Mouse (Mus musculus) liver, embryonic 12.5 days (tissue): Measurements from ENCODE around the gene Clcnkb. TPM values are rescaled to one million over a fixed set of nuclear protein-coding genes. Genes with fewer than 3 reads are reported as not detected.

Source experiments
- ATAC-seq: fragments of 200-750 bp; cut with Nextera tagmentation; 2 replicates; pipeline ENCODE4 v1.8.0; 2017; ENCODE audit warnings: moderate number of reproducible peaks, mild to moderate bottlenecking, moderate library complexity
- H3K27ac ChIP-seq: fragments of 300-500 bp; sonication (generic); 2 replicates; pipeline ENCODE4 v1.5.1; 2016; ENCODE audit warnings: mild to moderate bottlenecking
- H3K27me3 ChIP-seq: fragments of 300-500 bp; sonication (generic); replicated peaks from 2 replicates; pipeline ENCODE4 v1.6.1; 2016; ENCODE audit warnings: mild to moderate bottlenecking, moderate library complexity
- H3K36me3 ChIP-seq: fragments of 300-500 bp; sonication (generic); 2 replicates; pipeline ENCODE4 v1.6.1; 2016; ENCODE audit warnings: mild to moderate bottlenecking, moderate library complexity
- H3K4me1 ChIP-seq: fragments of 300-500 bp; sonication (generic); 2 replicates; pipeline ENCODE4 v1.6.1; 2016
- H3K4me2 ChIP-seq: fragments of 300-500 bp; sonication (generic); 2 replicates; pipeline ENCODE4 v1.6.1; 2016; ENCODE audit warnings: mild to moderate bottlenecking, moderate library complexity
- H3K4me3 ChIP-seq: fragments of 300-500 bp; sonication (generic); 2 replicates; pipeline ENCODE4 v1.5.1; 2016; ENCODE audit warnings: mild to moderate bottlenecking, moderate library complexity
- H3K9ac ChIP-seq: fragments of 300-500 bp; sonication (generic); 2 replicates; pipeline ENCODE4 v1.6.1; 2016; ENCODE audit warnings: mild to moderate bottlenecking, moderate library complexity
- H3K9me3 ChIP-seq: fragments of 300-500 bp; sonication (generic); replicated peaks from 2 replicates; pipeline ENCODE4 v1.6.1; 2016; ENCODE audit warnings: mild to moderate bottlenecking, moderate library complexity
- WGBS: fragments of 180-500 bp; shearing (Covaris S2); methylation state at CpG from one replicate; pipeline ENCODE4 v1.1.7; 2016; ENCODE audit not compliant: insufficient replicate concordance; 5-methylcytosine and 5-hydroxymethylcytosine counted together
- polyA plus RNA-seq: library from polyadenylated mRNA; unstranded; fragments of >200 nt; fragmentation: Nextera tagmentation; extraction: Ambion mirVana; gene quantifications from 2 replicates; pipeline ENCODE4 v1.2.1, GENCODE M21; 2016

Gene Clcnkb
- polyA plus RNA-seq, 1 experiment from 2014 or later: not detected

DNA sequence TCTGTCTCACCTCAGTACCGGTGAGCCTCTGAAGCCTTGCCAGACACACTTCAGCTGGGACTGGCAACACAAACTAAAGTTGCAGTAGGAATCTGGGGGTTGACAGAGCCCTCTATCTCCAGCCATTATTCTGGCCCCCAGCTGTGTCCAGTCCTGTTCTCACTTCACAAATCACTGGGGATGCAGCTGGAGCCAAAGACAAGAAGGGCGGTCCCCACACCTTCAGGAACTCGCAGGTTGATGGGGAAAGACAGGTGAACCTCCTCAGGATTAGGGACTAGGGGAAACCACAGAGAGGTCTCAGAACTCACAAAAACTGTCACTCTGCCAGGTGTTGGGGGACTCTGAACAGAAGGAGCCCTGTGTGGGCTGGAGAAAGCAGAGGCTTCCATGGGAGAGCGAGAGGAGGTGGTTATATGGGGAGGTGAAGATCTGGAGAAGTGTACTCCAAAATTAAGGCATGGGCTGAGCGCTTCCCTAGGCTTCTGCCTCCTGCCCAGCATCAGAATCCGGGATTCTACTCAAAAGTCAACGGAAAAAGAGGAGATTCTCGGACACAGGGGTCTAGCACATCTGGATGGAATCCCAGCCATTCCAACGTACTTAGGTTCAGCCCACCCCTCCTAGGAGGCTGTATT is 4.5 kb upstream of the Clcnkb start, which contains the start of gene Hspb7:
Hspb7 (plus strand) TSS at position 588 of the 638 bp plus-strand sequence.
- no peaks in the 10 kb centered on the region for H3K9me3 ChIP-seq
- H3K4me2 ChIP-seq: no peak within 1 kb of the TSS
- H3K4me1 ChIP-seq: peaks cover 17% of the 10 kb centered on the region
- no peak within 1 kb of the TSS for H3K27ac ChIP-seq
- H3K9ac ChIP-seq: no peak within 1 kb of the TSS
- H3K27me3 ChIP-seq: peaks cover 60% of the 10 kb centered on the region
- WGBS: 49% methylated on average over 9 of the region's 9 CpGs
- no peak within 1 kb of the TSS for H3K4me3 ChIP-seq
- no peak for ATAC-seq
- H3K36me3 ChIP-seq: no peaks in the 10 kb centered on the region

- Histone ChIP-seq H3K4me1 (peaks cover 17% of the 10 kb centered on the region), H3K9me3 (no peaks in the 10 kb centered on the region), H3K4me3 (no peak overlapping the region), H3K36me3 (no peaks in the 10 kb centered on the region), H3K27me3 (peaks cover 53% of the 10 kb centered on the region), H3K27ac (no peak overlapping the region), H3K4me2 (no peak overlapping the region), H3K9ac (no peak overlapping the region)
- WGBS: 20% methylated on average over 27 of the region's 27 CpGs
- 0 out of 2 replicates have a peak, but pooled peaks have one; percentile 8 for ATAC-seq
Observed at GRCm38 (mm10) chr4:141419398-141420191, 3.8 kb upstream of the Clcnkb start.

DNA sequence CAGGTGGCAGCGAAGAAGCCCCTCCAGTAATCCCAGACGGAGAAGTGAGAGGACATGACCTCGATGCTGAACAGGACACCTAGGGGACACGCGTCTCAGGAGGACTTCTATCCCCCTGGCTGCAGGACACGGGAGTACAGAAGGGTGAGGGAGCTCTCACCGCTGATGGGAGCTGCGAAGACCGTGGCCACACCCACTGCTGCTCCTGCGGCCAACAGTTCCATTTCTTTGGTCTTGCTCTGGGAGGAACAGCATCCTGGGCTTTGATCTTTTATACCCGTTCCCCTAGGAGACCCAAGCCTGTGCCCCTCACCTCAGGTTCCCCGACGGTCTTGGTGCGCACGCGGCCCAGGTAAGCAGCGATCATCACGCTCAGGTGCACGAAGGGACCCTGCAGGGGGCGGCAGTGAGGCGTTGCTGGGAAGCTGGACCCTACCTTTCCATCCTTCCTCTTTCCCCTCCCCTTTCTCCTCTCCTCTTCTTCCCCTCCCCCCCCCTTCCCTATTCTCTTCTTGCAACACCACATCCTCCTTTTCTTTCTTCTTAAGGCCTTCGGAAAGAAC is 4.3 kb downstream of the Clcnkb start:
- Histone ChIP-seq H3K36me3 (no peaks in the 10 kb centered on the region), H3K4me1 (no peaks in the 10 kb centered on the region), H3K27ac (no peak overlapping the region), H3K4me3 (no peak overlapping the region), H3K27me3 (peaks cover 32% of the 10 kb centered on the region), H3K4me2 (no peak overlapping the region), H3K9me3 (no peaks in the 10 kb centered on the region), H3K9ac (no peak overlapping the region)
- ATAC-seq: no peak
- WGBS: 20% methylated on average over 22 of the region's 22 CpGs

DNA sequence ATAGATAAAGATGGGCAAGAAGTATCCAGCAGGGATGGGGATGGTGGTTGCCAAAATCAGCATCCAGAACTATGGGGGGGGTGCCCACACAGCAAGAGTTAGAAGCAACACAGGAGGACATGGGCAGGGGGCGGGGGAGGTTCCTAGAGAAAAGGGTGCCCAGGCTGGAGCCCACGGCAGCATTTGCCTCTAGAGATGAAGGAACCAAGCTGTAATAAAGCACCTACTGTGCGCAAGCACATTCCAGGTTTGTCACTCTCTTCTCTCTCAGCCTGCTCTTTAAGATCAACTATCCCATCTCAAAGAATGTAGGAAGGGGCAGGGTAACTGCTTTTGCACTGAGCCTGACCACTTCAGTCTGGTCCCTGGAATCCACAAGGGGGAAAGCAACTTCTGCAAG is 7.2 kb downstream of the Clcnkb start:
- H3K27me3 ChIP-seq: peaks cover 59% of the 10 kb centered on the region
- 59% methylated on average over 3 of the region's 3 CpGs for WGBS
- H3K9ac ChIP-seq: no peak overlapping the region
- H3K36me3 ChIP-seq: no peaks in the 10 kb centered on the region
- H3K4me1 ChIP-seq: peaks cover 3% of the 10 kb centered on the region; the same call in 1 of the 2 replicates
- no peak overlapping the region for H3K4me3 ChIP-seq
- ATAC-seq: no peak
- no peak overlapping the region for H3K4me2 ChIP-seq
- no peaks in the 10 kb centered on the region for H3K9me3 ChIP-seq
- H3K27ac ChIP-seq: no peak overlapping the region

GRCm38 (mm10) chr4:141406516-141407299 is 9.1 kb downstream of the Clcnkb start:
- no peak overlapping the region for H3K4me3 ChIP-seq
- H3K4me1 ChIP-seq: peaks cover 3% of the 10 kb centered on the region; the same call in 1 of the 2 replicates
- H3K27ac ChIP-seq: no peak overlapping the region
- H3K9me3 ChIP-seq: no peaks in the 10 kb centered on the region
- ATAC-seq: no peak
- no peak overlapping the region for H3K9ac ChIP-seq
- H3K4me2 ChIP-seq: no peak overlapping the region
- 30% methylated on average over 14 of the region's 14 CpGs for WGBS
- H3K27me3 ChIP-seq: peaks cover 55% of the 10 kb centered on the region
- no peaks in the 10 kb centered on the region for H3K36me3 ChIP-seq

DNA sequence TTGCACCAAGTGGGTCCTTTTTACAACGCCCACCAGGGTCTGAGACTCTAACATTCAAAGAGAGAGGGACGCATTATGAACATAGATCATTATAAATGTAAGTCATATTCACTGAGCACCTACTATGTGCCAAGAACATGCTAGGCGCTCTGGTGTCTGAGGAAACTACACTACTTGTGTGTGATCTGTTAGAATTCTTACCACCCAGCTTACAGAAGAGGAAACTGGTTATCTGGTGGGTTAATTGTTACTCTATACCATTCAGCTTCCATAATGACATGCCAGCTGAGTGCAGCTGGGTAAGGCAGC is 10.5 kb downstream of the Clcnkb start:
- Histone ChIP-seq H3K9me3 (no peaks in the 10 kb centered on the region), H3K27me3 (peaks cover 49% of the 10 kb centered on the region), H3K4me1 (peaks cover 3% of the 10 kb centered on the region; the same call in 1 of the 2 replicates), H3K4me3 (no peak overlapping the region), H3K27ac (no peak overlapping the region), H3K9ac (no peak overlapping the region), H3K4me2 (no peak overlapping the region), H3K36me3 (no peaks in the 10 kb centered on the region)
- no peak for ATAC-seq
- WGBS: 73% methylated on average over 3 of the region's 3 CpGs

GRCm38 (mm10) chr4:141404518-141405313 is 11.1 kb downstream of the Clcnkb start:
- WGBS: 12% methylated on average over 15 of the region's 15 CpGs
- Histone ChIP-seq H3K9me3 (no peaks in the 10 kb centered on the region), H3K4me2 (peak overlapping the region; percentile 27; the same call in 1 of the 2 replicates), H3K4me1 (peaks cover 3% of the 10 kb centered on the region; the same call in 1 of the 2 replicates), H3K36me3 (no peaks in the 10 kb centered on the region), H3K27me3 (peaks cover 48% of the 10 kb centered on the region), H3K4me3 (no peak overlapping the region), H3K27ac (no peak overlapping the region), H3K9ac (no peak overlapping the region)
- peak; percentile 60; the same call in 1 of the 2 replicates for ATAC-seq

- H3K4me3 ChIP-seq: no peak overlapping the region
- no peak for ATAC-seq
- H3K27ac ChIP-seq: no peak overlapping the region
- peaks cover 3% of the 10 kb centered on the region; the same call in 1 of the 2 replicates for H3K4me1 ChIP-seq
- H3K27me3 ChIP-seq: peaks cover 53% of the 10 kb centered on the region
- WGBS: 70% methylated on average over 15 of the region's 15 CpGs
- no peak overlapping the region for H3K4me2 ChIP-seq
- H3K36me3 ChIP-seq: no peaks in the 10 kb centered on the region
- H3K9me3 ChIP-seq: no peaks in the 10 kb centered on the region
- no peak overlapping the region for H3K9ac ChIP-seq
Observed at GRCm38 (mm10) chr4:141400171-141400570, 15.6 kb downstream of the Clcnkb start.

DNA sequence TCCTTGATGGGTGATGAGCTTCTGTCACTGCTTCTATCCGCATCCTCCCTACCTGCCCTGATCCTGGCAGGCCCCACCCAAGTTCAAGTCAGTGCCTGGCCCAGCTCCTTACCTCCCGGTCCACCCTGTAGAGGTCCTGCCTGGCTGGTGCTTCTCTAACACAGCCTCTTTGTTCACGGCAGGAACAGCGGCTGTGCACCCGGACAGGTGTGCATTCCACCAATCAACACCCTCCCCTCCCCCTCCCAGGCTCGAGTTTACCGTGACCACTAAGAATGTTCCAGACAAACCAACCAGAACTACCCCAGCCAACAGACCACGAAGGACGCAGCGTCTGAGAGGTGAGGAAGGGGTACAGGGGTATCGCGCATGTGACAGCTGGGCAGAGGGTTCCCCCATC is 17.3 kb downstream of the Clcnkb start, which contains the start of gene Clcnka:
Clcnka (minus strand) TSS at position 180 of the 400 bp plus-strand sequence.
- Histone ChIP-seq H3K4me2 (no peak within 1 kb of the TSS), H3K27ac (no peak within 1 kb of the TSS), H3K27me3 (peaks cover 53% of the 10 kb centered on the region), H3K4me3 (no peak within 1 kb of the TSS), H3K36me3 (no peaks in the 10 kb centered on the region), H3K9ac (no peak within 1 kb of the TSS), H3K9me3 (no peaks in the 10 kb centered on the region), H3K4me1 (0 out of 2 replicates have a peak, but pooled peaks cover 2% of the 10 kb centered on the region)
- 55% methylated on average over 12 of the region's 12 CpGs for WGBS
- ATAC-seq: no peak

DNA sequence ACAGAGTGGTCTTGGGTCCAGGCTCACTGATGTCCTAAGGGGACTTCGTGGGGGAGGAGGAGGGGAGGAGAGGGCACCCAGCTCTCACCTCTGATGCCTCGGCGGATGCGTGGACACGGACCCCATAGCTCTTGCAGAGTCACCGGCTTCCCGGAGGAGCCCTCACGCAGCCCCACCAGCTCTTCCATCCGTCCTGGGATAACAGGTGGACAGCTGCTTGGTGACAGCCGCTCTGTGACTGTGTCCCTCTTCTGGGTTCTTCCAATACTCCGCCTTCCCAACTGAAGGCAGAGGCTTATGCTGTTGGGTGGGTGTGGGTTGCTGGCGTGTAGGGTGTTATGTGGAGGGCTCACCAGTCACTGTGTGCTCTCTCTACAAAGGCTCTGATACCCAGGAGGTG is 18.0 kb downstream of the Clcnkb start:
- Histone ChIP-seq H3K9me3 (no peaks in the 10 kb centered on the region), H3K27ac (no peak overlapping the region), H3K4me1 (0 out of 2 replicates have a peak, but pooled peaks cover 2% of the 10 kb centered on the region), H3K9ac (no peak overlapping the region), H3K27me3 (peaks cover 53% of the 10 kb centered on the region), H3K36me3 (no peaks in the 10 kb centered on the region), H3K4me2 (no peak overlapping the region), H3K4me3 (no peak overlapping the region)
- WGBS: 66% methylated on average over 12 of the region's 12 CpGs
- no peak for ATAC-seq

DNA sequence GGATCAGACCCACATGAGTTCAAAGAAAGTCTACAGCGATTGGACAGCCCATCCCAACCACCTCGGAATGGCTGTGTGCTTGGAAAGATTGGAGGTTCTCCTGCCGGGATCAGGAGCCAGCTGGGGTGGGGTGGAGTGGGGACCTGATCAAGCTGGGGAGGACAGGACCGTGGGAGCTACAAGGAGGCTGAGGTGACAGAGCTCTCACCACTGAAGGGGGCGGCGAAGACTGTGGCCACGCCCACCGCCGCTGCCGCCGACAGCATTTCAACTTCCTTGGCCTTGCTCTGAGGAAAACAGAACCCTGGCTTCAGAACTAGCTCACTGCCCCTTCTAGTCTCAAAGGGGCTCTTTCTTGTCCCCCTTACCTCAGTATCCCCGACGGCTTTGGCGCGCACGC is 21.1 kb downstream of the Clcnkb start:
- Histone ChIP-seq H3K27ac (no peak overlapping the region), H3K27me3 (peaks cover 74% of the 10 kb centered on the region), H3K9me3 (no peaks in the 10 kb centered on the region), H3K9ac (no peak overlapping the region), H3K4me1 (0 out of 2 replicates have a peak, but pooled peaks cover 2% of the 10 kb centered on the region), H3K4me2 (peak overlapping the region; percentile 22), H3K4me3 (no peak overlapping the region), H3K36me3 (no peaks in the 10 kb centered on the region)
- WGBS: 17% methylated on average over 16 of the region's 16 CpGs
- ATAC-seq: no peak
